Mouse (Mus musculus) cortical plate, adult 2 months (tissue): ENCODE data around the gene Errfi1. TPM values are rescaled to one million over a fixed set of nuclear protein-coding genes. Genes with fewer than 3 reads are reported as not detected.

Experiments
- H3K27ac ChIP-seq: fragments of 200-500 bp; 2 replicates; pipeline ENCODE4 v1.5.1; 2012; ENCODE audit warnings: low read length, control low read depth, inconsistent platforms; ENCODE audit not compliant: insufficient read depth
- H3K4me1 ChIP-seq: fragments of 200-500 bp; 2 replicates; pipeline ENCODE4 v1.6.1; 2011; ENCODE audit warnings: low read length; ENCODE audit not compliant: control insufficient read depth, insufficient read depth
- H3K4me3 ChIP-seq: fragments of 200-500 bp; 2 replicates; pipeline ENCODE4 v1.5.1; 2011; ENCODE audit warnings: mild to moderate bottlenecking, low read length, control low read depth; ENCODE audit not compliant: insufficient read depth
- CTCF ChIP-seq: fragments of 200-500 bp; IDR thresholded peaks from 2 replicates; pipeline ENCODE4 v1.5.1; 2011; ENCODE audit warnings: mild to moderate bottlenecking, control low read depth, low read length; ENCODE audit not compliant: insufficient read depth; ENCODE audit errors: extremely low read depth
- POLR2A ChIP-seq: fragments of 200-500 bp; IDR thresholded peaks from 2 replicates; pipeline ENCODE4 v1.6.1; 2011; ENCODE audit warnings: mild to moderate bottlenecking, low read length, control low read depth; ENCODE audit not compliant: insufficient read depth; ENCODE audit errors: extremely low read depth
- polyA plus RNA-seq: library from polyadenylated mRNA; depleted of rRNA; stranded (reverse); fragments of >200 nt; gene quantifications from 2 replicates; pipeline ENCODE4 v1.2.3, GENCODE M21; 2012

Errfi1 gene
- polyA plus RNA-seq, 1 experiment: 22.5 TPM

- H3K4me1 ChIP-seq: peaks cover 6% of the 10 kb centered on the region
- TF ChIP-seq POLR2A (no peak), CTCF (no peak)
- H3K4me3 ChIP-seq: no peak overlapping the region
- no peak overlapping the region for H3K27ac ChIP-seq
Measured at GRCm38 (mm10) chr4:150822624-150823023, 31.1 kb upstream of the Errfi1 start.

DNA sequence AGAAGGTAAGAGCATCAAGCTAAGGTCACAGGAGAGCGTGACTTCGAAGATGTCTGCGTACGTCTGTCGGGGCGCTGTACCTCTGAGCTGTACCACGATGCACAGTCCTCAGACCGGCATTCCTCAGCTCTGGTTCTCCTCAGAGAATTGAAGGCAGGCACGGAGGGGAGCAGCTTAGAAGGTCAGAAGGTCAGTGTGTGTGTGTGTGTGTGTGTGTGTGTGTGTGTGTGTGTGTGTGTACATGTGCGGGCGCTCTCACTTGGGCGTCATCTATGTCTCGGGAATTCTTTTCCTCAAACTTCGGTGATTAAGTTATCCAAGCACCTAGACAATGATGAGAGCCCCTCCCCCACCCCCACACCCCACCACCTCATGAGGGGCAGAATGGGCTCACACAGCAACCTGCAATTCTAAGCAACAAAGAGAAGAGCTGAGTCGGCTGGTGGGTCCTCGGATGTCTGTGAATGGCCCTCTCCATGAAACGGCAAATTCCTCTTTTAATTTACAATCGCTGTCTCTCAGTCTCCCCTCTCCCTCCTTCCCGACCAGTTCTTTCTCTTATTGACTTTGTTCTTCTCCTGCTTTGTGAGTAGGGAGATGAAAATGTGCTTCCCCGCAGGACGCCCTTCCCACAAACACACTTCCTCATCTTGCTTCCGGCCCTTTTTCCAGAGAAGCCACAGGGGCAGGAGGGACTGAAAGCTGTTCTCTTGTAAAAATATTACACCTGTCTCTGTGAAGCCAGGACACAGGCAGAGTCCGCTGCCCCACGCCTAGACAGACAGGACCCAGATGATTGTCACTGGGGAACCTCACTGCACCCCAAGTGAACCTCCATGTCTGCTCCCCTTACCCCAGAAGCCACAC lies 29.9 kb upstream of the Errfi1 start:
- H3K4me1 ChIP-seq: peaks cover 3% of the 10 kb centered on the region
- TF ChIP-seq CTCF (no peak), POLR2A (no peak)

DNA sequence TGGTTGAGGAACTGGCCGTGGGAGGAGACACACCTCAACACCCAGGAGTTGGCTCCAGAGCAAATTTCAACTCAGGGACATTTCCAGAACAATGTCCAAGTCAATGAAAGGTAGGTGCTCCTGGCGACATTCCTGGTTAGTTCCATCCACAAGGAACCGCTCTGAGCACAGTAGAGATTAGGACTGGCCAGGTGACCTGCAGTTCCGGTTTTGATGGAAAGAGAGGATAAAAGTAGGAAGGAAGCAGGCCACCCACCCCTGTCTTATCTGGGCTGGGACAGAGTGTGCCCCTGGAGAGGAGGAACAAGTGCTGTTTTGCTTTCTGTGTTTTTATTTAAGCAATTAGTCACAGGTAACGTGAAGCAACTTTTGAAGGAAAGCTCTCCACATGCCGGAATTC lies 28.8 kb upstream of the Errfi1 start:
- Histone ChIP-seq H3K27ac (no peak overlapping the region), H3K4me1 (no peaks in the 10 kb centered on the region), H3K4me3 (no peak overlapping the region)
- no peak for TF ChIP-seq POLR2A
- no peak for TF ChIP-seq CTCF

More for the DNA sequence above, 29.9 kb upstream of the Errfi1 start:
- H3K27ac ChIP-seq: no peak overlapping the region
- no peak overlapping the region for H3K4me3 ChIP-seq

DNA sequence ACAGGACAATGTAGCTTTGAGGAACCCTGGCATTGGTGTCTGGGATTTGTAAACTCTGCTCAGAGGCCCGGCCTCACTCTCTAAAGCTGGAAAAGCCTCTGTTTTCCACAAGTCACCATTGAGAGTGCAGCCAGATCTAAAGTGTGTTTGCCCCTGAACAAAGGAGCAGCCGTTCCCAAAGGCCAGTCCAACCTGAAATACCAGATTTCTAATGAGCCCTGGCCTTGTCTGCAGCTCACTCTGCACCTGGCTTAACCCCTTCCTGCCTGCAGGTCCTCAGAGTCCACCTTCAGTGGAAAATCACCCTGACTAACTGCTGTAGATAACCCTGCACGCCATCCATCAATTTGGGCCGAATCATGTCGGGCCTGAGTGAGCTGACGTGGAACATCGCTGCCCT lies 28.2 kb upstream of the Errfi1 start:
- no peaks in the 10 kb centered on the region for H3K4me1 ChIP-seq
- H3K4me3 ChIP-seq: no peak overlapping the region
- no peak for TF ChIP-seq CTCF
- no peak for TF ChIP-seq POLR2A
- no peak overlapping the region for H3K27ac ChIP-seq

- TF ChIP-seq POLR2A: no peak
- TF ChIP-seq CTCF: no peak
- no peak overlapping the region for H3K4me3 ChIP-seq
- no peaks in the 10 kb centered on the region for H3K4me1 ChIP-seq
- no peak overlapping the region for H3K27ac ChIP-seq
Measured at GRCm38 (mm10) chr4:150831321-150831720, 22.4 kb upstream of the Errfi1 start.

DNA sequence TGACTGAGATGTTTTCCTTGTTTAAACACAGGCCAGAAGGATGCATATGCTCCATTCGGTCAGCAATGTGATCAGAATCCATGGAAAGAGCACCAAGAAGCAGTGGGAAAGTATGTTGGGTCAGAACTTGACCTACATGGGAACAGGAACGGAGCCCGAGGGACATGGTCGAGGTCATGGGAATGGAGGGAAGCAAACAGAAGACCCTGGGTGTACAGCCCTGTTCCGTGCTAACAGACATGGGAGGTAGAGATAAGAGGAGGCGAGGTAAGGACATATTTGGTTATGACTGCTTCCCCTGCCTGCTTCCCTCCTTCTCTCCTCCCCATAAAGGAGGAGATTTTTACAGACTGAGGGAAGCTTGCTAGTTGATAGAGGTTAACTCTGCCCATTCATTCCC lies 21.8 kb upstream of the Errfi1 start:
- Histone ChIP-seq H3K27ac (no peak overlapping the region), H3K4me3 (no peak overlapping the region), H3K4me1 (no peaks in the 10 kb centered on the region)
- TF ChIP-seq POLR2A (no peak), CTCF (no peak)

DNA sequence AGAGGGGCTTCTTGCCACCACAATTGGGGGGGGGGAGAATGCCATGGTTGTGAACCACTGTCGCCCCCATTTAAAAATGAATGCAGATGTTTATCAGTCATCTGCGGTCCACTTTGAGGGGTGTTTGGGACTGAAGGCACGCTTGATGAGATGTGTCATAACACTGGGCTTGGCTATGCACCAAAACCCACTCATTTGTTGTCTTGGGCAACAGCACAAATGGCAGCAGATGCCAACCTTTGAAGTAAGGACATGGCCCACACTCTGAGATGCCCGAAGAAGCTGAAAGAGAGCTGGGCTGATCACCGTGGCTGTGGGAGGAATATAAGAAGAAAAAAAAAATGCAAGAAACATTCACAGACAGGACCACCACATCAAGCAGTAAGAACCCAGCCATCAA lies 18.6 kb upstream of the Errfi1 start:
- H3K27ac ChIP-seq: no peak overlapping the region
- no peaks in the 10 kb centered on the region for H3K4me1 ChIP-seq
- no peak for TF ChIP-seq POLR2A
- no peak for TF ChIP-seq CTCF
- no peak overlapping the region for H3K4me3 ChIP-seq

DNA sequence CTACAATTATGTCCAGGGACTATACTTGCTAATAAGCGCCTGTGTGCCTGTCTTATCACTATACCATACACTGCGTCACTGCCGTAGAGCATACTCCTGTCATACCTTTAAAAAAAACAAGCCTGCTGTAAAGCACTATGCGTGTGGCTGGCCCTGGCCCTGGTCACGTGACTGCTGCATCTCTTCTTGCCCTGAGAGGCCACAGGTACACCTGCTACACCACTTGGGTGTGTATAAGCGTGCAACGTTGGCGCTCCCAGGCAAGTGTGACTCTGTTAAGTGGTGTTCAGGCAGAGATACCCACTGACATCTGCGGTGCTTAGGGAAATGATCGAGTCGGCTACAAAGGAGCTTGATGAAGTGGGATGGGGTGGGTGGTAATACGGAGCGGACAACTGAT lies 17.5 kb upstream of the Errfi1 start:
- TF ChIP-seq POLR2A: no peak
- TF ChIP-seq CTCF: no peak
- Histone ChIP-seq H3K27ac (no peak overlapping the region), H3K4me1 (no peaks in the 10 kb centered on the region), H3K4me3 (no peak overlapping the region)

DNA sequence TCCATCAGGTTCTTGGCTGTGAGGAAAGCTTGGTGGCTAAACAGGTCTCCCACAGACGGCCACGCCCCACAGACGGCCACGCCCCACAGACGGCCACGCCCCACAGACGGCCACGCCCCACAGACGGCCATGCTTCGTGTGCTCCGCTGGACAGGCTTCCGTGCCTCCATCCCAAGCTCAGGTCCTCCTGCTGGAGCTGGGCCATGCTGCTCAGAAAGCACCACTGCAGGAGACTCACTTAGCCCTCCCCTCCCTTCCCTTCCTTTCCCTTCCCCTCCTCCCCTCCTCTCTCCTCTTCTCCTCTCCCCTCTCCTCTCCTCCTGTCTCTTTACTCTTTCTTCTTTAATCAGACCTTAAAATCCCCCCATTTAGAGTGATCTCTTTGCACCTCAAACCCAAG lies 16.8 kb upstream of the Errfi1 start:
- no peaks in the 10 kb centered on the region for H3K4me1 ChIP-seq
- TF ChIP-seq CTCF (no peak), POLR2A (no peak)
- H3K4me3 ChIP-seq: no peak overlapping the region
- H3K27ac ChIP-seq: no peak overlapping the region

DNA sequence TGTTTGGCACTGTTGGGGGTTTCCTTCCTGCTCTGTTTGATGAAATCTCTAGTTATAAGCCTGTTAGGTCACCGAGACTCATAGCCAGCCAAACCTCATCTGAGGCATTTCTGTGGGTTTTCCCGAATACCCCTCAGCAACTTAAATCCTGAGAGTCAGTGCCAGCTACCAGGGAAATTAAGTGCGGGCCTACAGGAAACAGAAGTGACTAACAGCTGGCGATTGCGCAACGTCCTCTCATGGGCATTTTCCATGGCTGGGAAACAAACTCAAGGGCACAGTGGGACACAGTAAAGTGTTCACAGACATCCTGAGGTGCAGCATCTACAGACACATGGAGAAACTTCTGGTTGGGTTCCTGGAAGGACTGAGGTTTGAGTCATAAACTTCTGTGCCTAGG lies 16.3 kb upstream of the Errfi1 start:
- Histone ChIP-seq H3K4me3 (no peak overlapping the region), H3K27ac (no peak overlapping the region)

GRCm38 (mm10) chr4:150842045-150842444 lies 11.7 kb upstream of the Errfi1 start:
- no peak overlapping the region for H3K4me3 ChIP-seq
- no peak for TF ChIP-seq POLR2A
- no peak for TF ChIP-seq CTCF
- H3K27ac ChIP-seq: no peak overlapping the region
- no peaks in the 10 kb centered on the region for H3K4me1 ChIP-seq

More for the DNA sequence above, 16.3 kb upstream of the Errfi1 start:
- H3K4me1 ChIP-seq: no peaks in the 10 kb centered on the region
- TF ChIP-seq POLR2A (no peak), CTCF (no peak)
